Comparison of ENCODE assay signal across 10 mouse cellular contexts in the genomic region with DNA sequence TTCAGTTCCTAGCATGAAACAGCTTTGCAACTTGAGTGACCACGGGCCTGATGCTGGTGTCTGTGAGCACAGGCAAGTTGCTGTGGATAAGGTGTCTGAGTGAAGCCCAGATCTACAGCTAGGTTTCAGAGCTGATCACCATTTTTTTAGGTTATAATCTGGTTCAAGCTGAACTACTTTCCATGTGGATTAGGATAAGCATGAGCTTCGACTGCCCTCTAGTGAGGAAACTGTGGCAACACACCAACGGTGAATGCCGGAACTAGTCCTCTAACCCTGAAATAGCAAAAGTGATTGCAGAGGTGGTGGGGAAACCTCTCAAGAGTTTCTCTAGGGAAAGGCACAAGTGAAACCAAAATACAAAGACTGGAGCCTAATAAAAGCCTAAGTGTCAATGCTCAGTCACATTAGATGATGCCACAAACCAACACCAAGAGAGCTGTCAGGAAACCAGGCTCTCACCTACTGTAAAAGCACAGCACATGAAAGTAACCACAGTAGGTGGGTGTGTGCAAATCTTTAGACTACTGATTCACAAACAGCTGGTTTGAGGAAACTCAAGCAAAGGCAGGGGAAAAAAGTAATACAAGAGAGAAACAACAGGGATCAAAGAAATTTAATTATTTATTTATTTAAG.
DNase-seq lines count a peak whose midpoint lies in the region; ATAC-seq and TF ChIP-seq lines count a peak whose summit lies in the region.
"Had no signal": no experiment of that assay in that cellular context is flagged by ENCODE, and none has a peak within 500 bp of the region (broad histone marks: within the 10 kb centered on the region; RNA-seq: fewer than 3 reads in every experiment).

No protein-coding gene starts in this region.

- peak; percentile 46 to 54 for DNase-seq in heart, adult 2 months
- peak; percentile 62 to 71 for DNase-seq in cerebellum, adult 2 months
- peak; percentile 88 for DNase-seq in forebrain, postnatal 0 days
- peak; percentile 38 to 48 for DNase-seq in layer of hippocampus, postnatal 25 days (ENCODE audit: extremely low spot score in 1 of 2, low spot score in 1 of 2)
- DNase-seq in right cerebral cortex, postnatal 25 days = peak; percentile 62

- TF ChIP-seq POLR2A in heart, adult 2 months (IDR thresholded peaks at IDR 0.05; ENCODE audit: insufficient read depth, low read depth, low read length) = no peak
- TF ChIP-seq POLR2A in cerebellum, adult 2 months (IDR thresholded peaks at IDR 0.05; ENCODE audit: borderline replicate concordance, insufficient read depth, low read length) = no peak

- no peak overlapping the region for H3K9ac ChIP-seq in heart, adult 2 months (ENCODE audit: low read depth, low read length)
- no peak overlapping the region for H3K9ac ChIP-seq in heart, embryonic 11.5 days (ENCODE audit: low read depth, low read length)
- no peak overlapping the region for H3K9ac ChIP-seq in forebrain, postnatal 0 days
- no peak overlapping the region for H3K9ac ChIP-seq in hindbrain, embryonic 16.5 days (ENCODE audit: low read depth, low read length)
- H3K9ac ChIP-seq: liver, embryonic 15.5 days had no signal

- TF ChIP-seq EP300 in heart, adult 2 months (IDR thresholded peaks at IDR 0.05; ENCODE audit: insufficient read depth, low read depth, low read length) = 0 out of 2 replicates have a peak, but pooled peaks have one; percentile 24

- TF ChIP-seq CTCF in heart, adult 2 months (IDR thresholded peaks at IDR 0.05) = peak; percentile 98
- peak; percentile 78 for TF ChIP-seq CTCF in cerebellum, adult 2 months (IDR thresholded peaks at IDR 0.05; ENCODE audit: borderline replicate concordance, insufficient read depth, low read depth, low read length)
- TF ChIP-seq CTCF in forebrain, postnatal 0 days (IDR thresholded peaks at IDR 0.05; ENCODE audit: low read depth) = peak; percentile 93

- H3K79me2 ChIP-seq in heart, adult 2 months (replicated peaks; ENCODE audit: control insufficient read depth, insufficient read depth, low read length) = no peaks in the 10 kb centered on the region

- H3K4me2 ChIP-seq in heart, embryonic 11.5 days = no peak overlapping the region
- H3K4me2 ChIP-seq in forebrain, postnatal 0 days (ENCODE audit: low read depth) = no peak overlapping the region
- H3K4me2 ChIP-seq in hindbrain, embryonic 16.5 days (ENCODE audit: low read length) = no peak overlapping the region
- H3K4me2 ChIP-seq: liver, embryonic 15.5 days had no signal

- 18% methylated on average over 4 of the region's 4 CpGs for WGBS in heart, adult 2 months
- WGBS in heart, embryonic 11.5 days (ENCODE audit: insufficient replicate concordance) = 27% methylated on average over 4 of the region's 4 CpGs
- 24% methylated on average over 4 of the region's 4 CpGs for WGBS in cerebellum, adult 2 months
- WGBS in forebrain, postnatal 0 days = 29% methylated on average over 4 of the region's 4 CpGs
- 28% methylated on average over 4 of the region's 4 CpGs for WGBS in hindbrain, embryonic 16.5 days

- H3K27ac ChIP-seq in heart, adult 2 months = no peak overlapping the region
- no peak overlapping the region for H3K27ac ChIP-seq in heart, embryonic 11.5 days (ENCODE audit: low read depth, low read length)
- H3K27ac ChIP-seq in cerebellum, adult 2 months (ENCODE audit: insufficient read depth, low read length) = no peak overlapping the region
- H3K27ac ChIP-seq in forebrain, postnatal 0 days (ENCODE audit: low read depth, low read length) = no peak overlapping the region
- H3K27ac ChIP-seq in hindbrain, embryonic 16.5 days (ENCODE audit: low read depth, low read length) = no peak overlapping the region
- H3K27ac ChIP-seq: liver, embryonic 15.5 days had no signal

- H3K27me3 ChIP-seq in heart, adult 2 months (ENCODE audit: control insufficient read depth, insufficient read depth, low read length) = no peaks in the 10 kb centered on the region
- no peaks in the 10 kb centered on the region for H3K27me3 ChIP-seq in heart, embryonic 11.5 days (ENCODE audit: control insufficient read depth, insufficient read depth, low read length)
- H3K27me3 ChIP-seq in cerebellum, adult 2 months (ENCODE audit: control insufficient read depth, insufficient read depth, low read length) = no peaks in the 10 kb centered on the region
- no peaks in the 10 kb centered on the region for H3K27me3 ChIP-seq in forebrain, postnatal 0 days (ENCODE audit: insufficient read depth, low read length)
- no peaks in the 10 kb centered on the region for H3K27me3 ChIP-seq in hindbrain, embryonic 16.5 days (replicated peaks; ENCODE audit: control insufficient read depth, insufficient read depth, low read length)
- H3K27me3 ChIP-seq: liver, embryonic 15.5 days had no signal

- no peaks in the 10 kb centered on the region for H3K9me3 ChIP-seq in heart, embryonic 11.5 days (replicated peaks; ENCODE audit: control insufficient read depth, low read length)
- no peaks in the 10 kb centered on the region for H3K9me3 ChIP-seq in forebrain, postnatal 0 days (ENCODE audit: low read length)
- H3K9me3 ChIP-seq in hindbrain, embryonic 16.5 days (ENCODE audit: control insufficient read depth, low read length) = no peaks in the 10 kb centered on the region
- H3K9me3 ChIP-seq: G1E; liver, embryonic 15.5 days had no signal

- no peaks in the 10 kb centered on the region for H3K4me1 ChIP-seq in heart, adult 2 months (ENCODE audit: control insufficient read depth, insufficient read depth, low read length)
- no peaks in the 10 kb centered on the region for H3K4me1 ChIP-seq in heart, embryonic 11.5 days (ENCODE audit: control insufficient read depth, insufficient read depth, low read length)
- no peaks in the 10 kb centered on the region for H3K4me1 ChIP-seq in cerebellum, adult 2 months (ENCODE audit: control insufficient read depth, insufficient read depth, low read length)
- no peaks in the 10 kb centered on the region for H3K4me1 ChIP-seq in forebrain, postnatal 0 days (ENCODE audit: insufficient read depth)
- H3K4me1 ChIP-seq in hindbrain, embryonic 16.5 days (ENCODE audit: control insufficient read depth, insufficient read depth, low read depth, low read length) = no peaks in the 10 kb centered on the region
- H3K4me1 ChIP-seq: liver, embryonic 15.5 days had no signal

- intact Hi-C loops in heart, adult 2 months (cut with DNase I) = loop anchor here (5.0 to 10.0 kb wide), 3 partner anchors 354 to 1661 kb away; no protein-coding TSS in a partner anchor

- ATAC-seq in heart, embryonic 11.5 days (replicated peaks; ENCODE audit: insufficient number of reproducible peaks, low FRiP score, low TSS enrichment) = no peak
- peak; percentile 82 for ATAC-seq in forebrain, postnatal 0 days
- ATAC-seq in hindbrain, embryonic 16.5 days = peak; percentile 65
- peak; percentile 90 for ATAC-seq in megakaryocyte-erythroid progenitor cell, adult 5-6 weeks (replicated peaks; ENCODE audit: low FRiP score, low TSS enrichment, poor library complexity, severe bottlenecking)

- H3K4me3 ChIP-seq in heart, adult 2 months = no peak overlapping the region
- H3K4me3 ChIP-seq in heart, embryonic 11.5 days (ENCODE audit: low read depth, low read length) = no peak overlapping the region
- no peak overlapping the region for H3K4me3 ChIP-seq in cerebellum, adult 2 months (replicated peaks; ENCODE audit: insufficient read depth, low read depth, low read length)
- H3K4me3 ChIP-seq in forebrain, postnatal 0 days (ENCODE audit: low read depth, low read length) = no peak overlapping the region
- H3K4me3 ChIP-seq in hindbrain, embryonic 16.5 days (ENCODE audit: low read length) = no peak overlapping the region
- H3K4me3 ChIP-seq: liver, embryonic 15.5 days had no signal

- no peaks in the 10 kb centered on the region for H3K36me3 ChIP-seq in heart, adult 2 months (ENCODE audit: control insufficient read depth, insufficient read depth, low read length)
- no peaks in the 10 kb centered on the region for H3K36me3 ChIP-seq in heart, embryonic 11.5 days (ENCODE audit: control insufficient read depth, insufficient read depth, low read length)
- no peaks in the 10 kb centered on the region for H3K36me3 ChIP-seq in forebrain, postnatal 0 days (ENCODE audit: insufficient read depth)
- no peaks in the 10 kb centered on the region for H3K36me3 ChIP-seq in hindbrain, embryonic 16.5 days (ENCODE audit: control insufficient read depth, insufficient read depth, low read length)
- H3K36me3 ChIP-seq: G1E; liver, embryonic 15.5 days had no signal
